Mouse (Mus musculus) CD8-positive naive resting alpha-beta T cell, adult 2 months (primary cell): ENCODE results near the gene Agxt.

Source experiments
- DNase-seq, 2 experiments: peaks; one replicate each; pipeline ENCODE4 v3.0.0; 2022; ENCODE audit warnings: low read depth in 2 of 2, low spot score in 2 of 2

Agxt gene

DNA sequence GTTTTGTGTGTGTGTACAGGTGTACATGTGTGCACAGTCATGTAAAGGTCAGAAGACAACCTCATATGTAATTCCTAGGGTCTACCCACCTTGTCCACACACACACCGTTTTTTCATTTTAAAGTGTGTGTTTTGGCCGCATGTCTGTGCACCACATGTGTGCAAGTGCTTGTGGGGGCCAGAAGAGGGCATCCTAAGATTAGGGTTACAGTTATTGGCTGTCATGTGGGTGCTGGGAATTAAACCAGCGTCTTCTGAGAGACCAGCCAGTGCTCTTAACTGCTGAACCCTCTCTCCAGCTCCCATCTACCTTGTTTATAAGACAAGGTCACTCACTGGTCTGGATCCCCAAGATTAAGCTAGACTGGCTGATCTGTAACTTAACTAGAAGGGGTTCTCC is 59.9 kb downstream of the Agxt start:
- DNase-seq, result no peak
